Mouse (Mus musculus) thymus, adult 2 months (tissue): ENCODE results near the gene Ldhb. TPM values are rescaled to one million over a fixed set of nuclear protein-coding genes. Genes with fewer than 3 reads are reported as not detected.

Source experiments
- DNase-seq: peaks from one replicate; pipeline ENCODE4 v3.0.0; 2021
- H3K27ac ChIP-seq: fragments of 200-500 bp; 2 replicates; pipeline ENCODE4 v1.5.1; 2012; ENCODE audit warnings: low read length, control low read depth; ENCODE audit not compliant: control insufficient read depth, insufficient read depth
- H3K27me3 ChIP-seq: fragments of 200-500 bp; 2 replicates; pipeline ENCODE4 v1.6.1; 2012; ENCODE audit warnings: mild to moderate bottlenecking, low read length, moderate library complexity, mixed read lengths; ENCODE audit not compliant: control insufficient read depth, insufficient read depth
- H3K36me3 ChIP-seq: fragments of 200-500 bp; 2 replicates; pipeline ENCODE4 v1.6.1; 2012; ENCODE audit warnings: mild to moderate bottlenecking, low read length, moderate library complexity; ENCODE audit not compliant: control insufficient read depth, insufficient read depth
- H3K4me1 ChIP-seq: fragments of 200-500 bp; replicated peaks from 2 replicates; pipeline ENCODE4 v1.6.1; 2012; ENCODE audit warnings: low read length; ENCODE audit not compliant: control insufficient read depth, insufficient read depth
- H3K4me3 ChIP-seq: fragments of 200-500 bp; 2 replicates; pipeline ENCODE4 v1.5.1; 2012; ENCODE audit warnings: mild to moderate bottlenecking, low read length, control low read depth, moderate library complexity; ENCODE audit not compliant: control insufficient read depth, insufficient read depth
- CTCF ChIP-seq: fragments of 200-500 bp; IDR thresholded peaks from 2 replicates; pipeline ENCODE4 v1.5.1; 2012; ENCODE audit warnings: mild to moderate bottlenecking, control low read depth, low read length, moderate library complexity, borderline replicate concordance; ENCODE audit not compliant: control insufficient read depth, poor library complexity, insufficient read depth; ENCODE audit errors: extremely low read depth
- POLR2A ChIP-seq: fragments of 200-500 bp; IDR thresholded peaks from 2 replicates; pipeline ENCODE4 v1.6.1; 2012; ENCODE audit warnings: mild to moderate bottlenecking, low read length, control low read depth, moderate library complexity; ENCODE audit not compliant: control insufficient read depth, poor library complexity, insufficient read depth; ENCODE audit errors: extremely low read depth
- WGBS: fragments of 180-500 bp; shearing (Covaris S2); methylation state at CpG from one replicate; pipeline ENCODE4 v1.1.7; 2018; 5-methylcytosine and 5-hydroxymethylcytosine counted together
- polyA plus RNA-seq: library from polyadenylated mRNA; depleted of rRNA; stranded (reverse); fragments of >200 nt; gene quantifications from 2 replicates; pipeline ENCODE4 v1.2.3, GENCODE M21; 2012

Ldhb gene
- polyA plus RNA-seq, 1 experiment: 525 TPM

GRCm38 (mm10) chr6:142471141-142471540 is 36.6 kb downstream of the Ldhb start:
- Histone ChIP-seq H3K36me3 (no peaks in the 10 kb centered on the region), H3K4me1 (0 out of 2 replicates have a peak, but pooled peaks cover 2% of the 10 kb centered on the region), H3K27me3 (no peaks in the 10 kb centered on the region), H3K27ac (no peak overlapping the region), H3K4me3 (no peak overlapping the region)
- 96% methylated on average over 8 of the region's 8 CpGs for WGBS
- no peak for DNase-seq
- TF ChIP-seq CTCF: no peak
- no peak for TF ChIP-seq POLR2A

- H3K4me3 ChIP-seq: no peak overlapping the region
- peak; percentile 49 for DNase-seq
- 45% methylated on average over 4 of the region's 4 CpGs for WGBS
These were observed 38.2 kb downstream of the Ldhb start for GRCm38 (mm10) chr6:142469602-142470001.

GRCm38 (mm10) chr6:142462194-142462593 is 45.6 kb downstream of the Ldhb start:
- H3K4me3 ChIP-seq: no peak overlapping the region
- no peaks in the 10 kb centered on the region for H3K36me3 ChIP-seq
- 96% methylated on average over 6 of the region's 6 CpGs for WGBS
- no peaks in the 10 kb centered on the region; the same call in 1 of the 2 replicates for H3K27me3 ChIP-seq
- no peak for DNase-seq
- H3K4me1 ChIP-seq: 0 out of 2 replicates have a peak, but pooled peaks cover under 1% of the 10 kb centered on the region
- TF ChIP-seq POLR2A (no peak), CTCF (no peak)
- no peak overlapping the region for H3K27ac ChIP-seq

More at GRCm38 (mm10) chr6:142469602-142470001, 38.2 kb downstream of the Ldhb start:
- H3K27me3 ChIP-seq: no peaks in the 10 kb centered on the region
- H3K4me1 ChIP-seq: 0 out of 2 replicates have a peak, but pooled peaks cover 2% of the 10 kb centered on the region
- no peak overlapping the region for H3K27ac ChIP-seq
- no peak for TF ChIP-seq POLR2A
- no peaks in the 10 kb centered on the region for H3K36me3 ChIP-seq

- no peaks in the 10 kb centered on the region; the same call in 1 of the 2 replicates for H3K27me3 ChIP-seq
- WGBS: 93% methylated on average over 14 of the region's 14 CpGs
- no peak for DNase-seq
- no peak overlapping the region for H3K27ac ChIP-seq
- H3K4me1 ChIP-seq: peaks cover 19% of the 10 kb centered on the region
- no peaks in the 10 kb centered on the region for H3K36me3 ChIP-seq
- no peak overlapping the region for H3K4me3 ChIP-seq
- TF ChIP-seq POLR2A (no peak), CTCF (no peak)
These were observed 48.6 kb downstream of the Ldhb start for GRCm38 (mm10) chr6:142459017-142459678.

GRCm38 (mm10) chr6:142458010-142458409 is 49.7 kb downstream of the Ldhb start:
- DNase-seq: no peak
- Histone ChIP-seq H3K27me3 (no peaks in the 10 kb centered on the region; the same call in 1 of the 2 replicates), H3K4me3 (no peak overlapping the region), H3K4me1 (peaks cover 26% of the 10 kb centered on the region), H3K36me3 (no peaks in the 10 kb centered on the region), H3K27ac (no peak overlapping the region)
- TF ChIP-seq CTCF: no peak
- 96% methylated on average over 7 of the region's 7 CpGs for WGBS

- 53% methylated on average over 7 of the region's 7 CpGs for WGBS
- Histone ChIP-seq H3K27me3 (no peaks in the 10 kb centered on the region; the same call in 1 of the 2 replicates), H3K4me3 (no peak overlapping the region), H3K36me3 (no peaks in the 10 kb centered on the region), H3K4me1 (peaks cover 33% of the 10 kb centered on the region), H3K27ac (peak overlapping the region; percentile 18; the same call in 1 of the 2 replicates)
- no peak for DNase-seq
- TF ChIP-seq CTCF: no peak
- no peak for TF ChIP-seq POLR2A
These were observed 52.3 kb downstream of the Ldhb start for GRCm38 (mm10) chr6:142455314-142455996.

- H3K27ac ChIP-seq: peak overlapping the region; percentile 8; the same call in 1 of the 2 replicates
- peaks cover 33% of the 10 kb centered on the region for H3K4me1 ChIP-seq
- H3K4me3 ChIP-seq: no peak overlapping the region
- no peaks in the 10 kb centered on the region for H3K36me3 ChIP-seq
- 4% methylated on average over 2 of the region's 2 CpGs for WGBS
- DNase-seq: peak; percentile 54
- no peaks in the 10 kb centered on the region for H3K27me3 ChIP-seq
- no peak for TF ChIP-seq CTCF
- no peak for TF ChIP-seq POLR2A
These were observed 54.4 kb downstream of the Ldhb start for GRCm38 (mm10) chr6:142453311-142453710.
